Mouse (Mus musculus) layer of hippocampus, adult 2 months (tissue): ENCODE measurements around the gene Btbd11. TPM values are rescaled to one million over a fixed set of nuclear protein-coding genes. Genes with fewer than 3 reads are reported as not detected.

Source experiments
- DNase-seq, 2 experiments: peaks; one replicate each; pipeline ENCODE4 v3.0.0; 2022; ENCODE audit warnings: low spot score in 2 of 2
- H3K27ac ChIP-seq: fragments of 200-600 bp; 2 replicates; pipeline ENCODE4 v1.8.1; 2022
- H3K4me3 ChIP-seq: fragments of 200-600 bp; 2 replicates; pipeline ENCODE4 v1.8.1; 2022; ENCODE audit warnings: mild to moderate bottlenecking
- CTCF ChIP-seq: fragments of 200-600 bp; conservative IDR thresholded peaks from 2 replicates; pipeline ENCODE4 v1.8.1; 2022; ENCODE audit warnings: antibody characterized with exemption, mild to moderate bottlenecking, moderate library complexity
- total RNA-seq, 2 experiments: library from RNA; stranded (reverse); gene quantifications; 2 replicates each; pipeline ENCODE4 v1.2.3; 2021

The Btbd11 gene
- total RNA-seq, 2 experiments from 2014 or later, result 19.6 to 20.1 TPM

- no peak for DNase-seq
- no peak for TF ChIP-seq CTCF
- Histone ChIP-seq H3K27ac (no peak overlapping the region), H3K4me3 (no peak overlapping the region)
Observed at GRCm38 (mm10) chr10:85473265-85473664, 86.7 kb downstream of the Btbd11 start.

- no peak for TF ChIP-seq CTCF
- H3K4me3 ChIP-seq, result no peak overlapping the region
- peak in 1 of 2 experiments; percentile 15 for DNase-seq
- no peak overlapping the region for H3K27ac ChIP-seq
Observed at GRCm38 (mm10) chr10:85473871-85474270, 87.3 kb downstream of the Btbd11 start.

- TF ChIP-seq CTCF, result no peak
- no peak for DNase-seq
- Histone ChIP-seq H3K4me3 (no peak overlapping the region), H3K27ac (no peak overlapping the region)
Observed at GRCm38 (mm10) chr10:85475642-85476345, 89.2 kb downstream of the Btbd11 start.

GRCm38 (mm10) chr10:85479959-85480625 is 93.5 kb downstream of the Btbd11 start:
- TF ChIP-seq CTCF, result no peak
- no peak for DNase-seq
- Histone ChIP-seq H3K27ac (no peak overlapping the region), H3K4me3 (no peak overlapping the region)

GRCm38 (mm10) chr10:85481106-85481505 is 94.5 kb downstream of the Btbd11 start:
- TF ChIP-seq CTCF, result no peak
- no peak for DNase-seq

GRCm38 (mm10) chr10:85482064-85482473 is 95.5 kb downstream of the Btbd11 start:
- TF ChIP-seq CTCF, result no peak
- Histone ChIP-seq H3K27ac (no peak overlapping the region), H3K4me3 (no peak overlapping the region)
- peak in 1 of 2 experiments; percentile 23 for DNase-seq

More at GRCm38 (mm10) chr10:85481106-85481505, 94.5 kb downstream of the Btbd11 start:
- Histone ChIP-seq H3K4me3 (no peak overlapping the region), H3K27ac (no peak overlapping the region)

- DNase-seq, result no peak
- H3K27ac ChIP-seq, result no peak overlapping the region
Observed at GRCm38 (mm10) chr10:85482480-85482879, 95.9 kb downstream of the Btbd11 start.

GRCm38 (mm10) chr10:85486456-85486855 is 99.8 kb downstream of the Btbd11 start:
- TF ChIP-seq CTCF, result no peak
- H3K27ac ChIP-seq, result no peak overlapping the region
- H3K4me3 ChIP-seq, result no peak overlapping the region
- no peak for DNase-seq

More at GRCm38 (mm10) chr10:85482480-85482879, 95.9 kb downstream of the Btbd11 start:
- H3K4me3 ChIP-seq, result no peak overlapping the region
- TF ChIP-seq CTCF, result no peak

GRCm38 (mm10) chr10:85492583-85492982 is 106.0 kb downstream of the Btbd11 start:
- H3K27ac ChIP-seq, result no peak overlapping the region
- no peak overlapping the region for H3K4me3 ChIP-seq
- TF ChIP-seq CTCF, result no peak
- DNase-seq, result no peak

GRCm38 (mm10) chr10:85496358-85496757 is 109.7 kb downstream of the Btbd11 start:
- no peak for TF ChIP-seq CTCF

GRCm38 (mm10) chr10:85496981-85497380 is 110.4 kb downstream of the Btbd11 start:
- Histone ChIP-seq H3K4me3 (no peak overlapping the region), H3K27ac (no peak overlapping the region)
- DNase-seq, result no peak
- no peak for TF ChIP-seq CTCF

More at GRCm38 (mm10) chr10:85496358-85496757, 109.7 kb downstream of the Btbd11 start:
- H3K4me3 ChIP-seq, result no peak overlapping the region
- no peak overlapping the region for H3K27ac ChIP-seq
- DNase-seq, result no peak

- no peak for TF ChIP-seq CTCF
- no peak overlapping the region for H3K4me3 ChIP-seq
- H3K27ac ChIP-seq, result no peak overlapping the region
- DNase-seq, result no peak
Observed at GRCm38 (mm10) chr10:85497931-85498330, 111.3 kb downstream of the Btbd11 start.

- no peak for TF ChIP-seq CTCF
- no peak for DNase-seq
- no peak overlapping the region for H3K4me3 ChIP-seq
- no peak overlapping the region for H3K27ac ChIP-seq
Observed at GRCm38 (mm10) chr10:85500573-85501155, 114.0 kb downstream of the Btbd11 start.
